Mouse (Mus musculus) MEL (cell line): Measurements from ENCODE around the gene Sim2.

Experiments used
- CTCF ChIP-seq, 3 experiments: IDR thresholded peaks in 2 of 3; conservative IDR thresholded peaks in 1 of 3; 2 replicates each; pipeline ENCODE4 v1.5.1; 2011 to 2012; ENCODE audit warnings: low read length in 3 of 3, low read depth in 2 of 3, mild to moderate bottlenecking in 2 of 3, improper control_type of control experiment in 1 of 3, inconsistent platforms in 1 of 3, mixed read lengths in 1 of 3, moderate library complexity in 1 of 3; ENCODE audit not compliant: control insufficient read depth in 1 of 3, insufficient read depth in 1 of 3, poor library complexity in 1 of 3, severe bottlenecking in 1 of 3
- E2F4 ChIP-seq: IDR thresholded peaks from 2 replicates; pipeline ENCODE4 v1.6.1; 2011; ENCODE audit warnings: low read depth, low read length, improper control_type of control experiment, borderline replicate concordance
- ELF1 ChIP-seq: IDR thresholded peaks from 2 replicates; pipeline ENCODE4 v1.6.1; 2014; ENCODE audit warnings: low read depth, mild to moderate bottlenecking, inconsistent platforms, low read length, improper control_type of control experiment, moderate library complexity
- GATA1 ChIP-seq: IDR thresholded peaks from 2 replicates; pipeline ENCODE4 v1.6.1; 2011; ENCODE audit warnings: low read depth, low read length, improper control_type of control experiment
- NRF1 ChIP-seq: IDR thresholded peaks from 2 replicates; pipeline ENCODE4 v1.6.1; 2014; ENCODE audit warnings: low read depth, mild to moderate bottlenecking, inconsistent platforms, low read length, improper control_type of control experiment, moderate library complexity; ENCODE audit not compliant: poor library complexity, insufficient read depth, severe bottlenecking
- POLR2A ChIP-seq, 2 experiments: IDR thresholded peaks; 2 replicates each; pipeline ENCODE4 v1.6.1; 2011 to 2012; ENCODE audit warnings: low read length in 2 of 2, mild to moderate bottlenecking in 2 of 2, control low read depth in 1 of 2, improper control_type of control experiment in 1 of 2, low read depth in 1 of 2, moderate library complexity in 1 of 2; ENCODE audit not compliant: control insufficient read depth in 1 of 2, insufficient read depth in 1 of 2, poor library complexity in 1 of 2
- SIN3A ChIP-seq: IDR thresholded peaks from 2 replicates; pipeline ENCODE4 v1.6.1; 2012; ENCODE audit warnings: low read length, improper control_type of control experiment, inconsistent platforms
- TAL1 ChIP-seq: IDR thresholded peaks from 2 replicates; pipeline ENCODE4 v1.6.1; 2012; ENCODE audit warnings: mild to moderate bottlenecking, inconsistent platforms, low read length, moderate library complexity, mixed read lengths

- TF ChIP-seq ELF1, result no peak
- TF ChIP-seq NRF1, result no peak
- TF ChIP-seq CTCF (IDR thresholded peaks at IDR 0.05 in 2 of 3, conservative IDR thresholded peaks at IDR 0.05 in 1 of 3; ENCODE audit: control insufficient read depth in 1 of 3, insufficient read depth in 1 of 3, low read depth in 2 of 3, low read length in 3 of 3, poor library complexity in 1 of 3, severe bottlenecking in 1 of 3), result no peak
- no peak for TF ChIP-seq GATA1
- TF ChIP-seq SIN3A, result no peak
- no peak for TF ChIP-seq POLR2A (IDR thresholded peaks at IDR 0.05; ENCODE audit: control insufficient read depth in 1 of 2, insufficient read depth in 1 of 2, low read depth in 1 of 2, low read length in 2 of 2, poor library complexity in 1 of 2)
- no peak for TF ChIP-seq TAL1
- no peak for TF ChIP-seq E2F4
These were observed 29.2 kb upstream of the Sim2 start for GRCm38 (mm10) chr16:94055576-94055975.
